Mouse (Mus musculus) heart, embryonic 14.5 days (tissue): ENCODE results near the gene Rbm15b. TPM values are rescaled to one million over a fixed set of nuclear protein-coding genes. Genes with fewer than 3 reads are reported as not detected.

Experiments used
- ATAC-seq: fragments of 200-750 bp; cut with Nextera tagmentation; 2 replicates; pipeline ENCODE4 v1.8.0; 2017; ENCODE audit warnings: low read depth, moderate TSS enrichment; ENCODE audit not compliant: insufficient number of reproducible peaks, insufficient read depth, low FRiP score
- H3K27ac ChIP-seq, 2 experiments: fragments of 200-500 bp in 1 of 2; fragments of 300-500 bp in 1 of 2; sonication (generic) in 1 of 2; replicated peaks in 1 of 2; 2 replicates each; pipeline ENCODE4 v1.5.1; 2012 to 2014; ENCODE audit warnings: low read depth in 2 of 2, low read length in 2 of 2, control low read depth in 1 of 2, mild to moderate bottlenecking in 1 of 2, mixed read lengths in 1 of 2; ENCODE audit not compliant: control insufficient read depth in 1 of 2, insufficient read depth in 1 of 2
- H3K27me3 ChIP-seq: fragments of 300-500 bp; sonication (generic); 2 replicates; pipeline ENCODE4 v1.6.1; 2014; ENCODE audit warnings: mild to moderate bottlenecking, low read length, control low read depth; ENCODE audit not compliant: control insufficient read depth, insufficient read depth
- H3K36me3 ChIP-seq: fragments of 300-500 bp; sonication (generic); 2 replicates; pipeline ENCODE4 v1.6.1; 2014; ENCODE audit warnings: mild to moderate bottlenecking, control low read depth, low read length, mixed read lengths; ENCODE audit not compliant: control insufficient read depth, insufficient read depth
- H3K4me1 ChIP-seq, 2 experiments: fragments of 200-500 bp in 1 of 2; fragments of 300-500 bp in 1 of 2; sonication (generic) in 1 of 2; 2 replicates each; pipeline ENCODE4 v1.6.1; 2012 to 2014; ENCODE audit warnings: low read length in 2 of 2, control low read depth in 1 of 2, mixed read lengths in 1 of 2; ENCODE audit not compliant: control insufficient read depth in 2 of 2, insufficient read depth in 2 of 2
- H3K4me2 ChIP-seq: fragments of 300-500 bp; sonication (generic); 2 replicates; pipeline ENCODE4 v1.6.1; 2014; ENCODE audit warnings: mild to moderate bottlenecking, low read length
- H3K4me3 ChIP-seq, 2 experiments: fragments of 200-500 bp in 1 of 2; fragments of 300-500 bp in 1 of 2; sonication (generic) in 1 of 2; 2 replicates each; pipeline ENCODE4 v1.5.1; 2012 to 2014; ENCODE audit warnings: low read length in 2 of 2, mild to moderate bottlenecking in 2 of 2, control low read depth in 1 of 2, low read depth in 1 of 2, moderate library complexity in 1 of 2; ENCODE audit not compliant: control insufficient read depth in 1 of 2, insufficient read depth in 1 of 2
- H3K9ac ChIP-seq: fragments of 300-500 bp; sonication (generic); 2 replicates; pipeline ENCODE4 v1.6.1; 2014; ENCODE audit warnings: mild to moderate bottlenecking, low read length
- H3K9me3 ChIP-seq: fragments of 300-500 bp; sonication (generic); 2 replicates; pipeline ENCODE4 v1.6.1; 2016; ENCODE audit warnings: low read length, control low read depth; ENCODE audit not compliant: control insufficient read depth
- WGBS: fragments of 180-500 bp; shearing (Covaris S2); extraction: QIAGEN DNeasy Blood & Tissue Kit; methylation state at CpG from one replicate; pipeline ENCODE4 v1.1.7; 2014; 5-methylcytosine and 5-hydroxymethylcytosine counted together
- polyA plus RNA-seq: library from polyadenylated mRNA; unstranded; fragments of >200 nt; fragmentation: Nextera tagmentation; extraction: Ambion mirVana; gene quantifications from 2 replicates; pipeline ENCODE4 v1.2.1, GENCODE M21; 2014

Gene Rbm15b
- polyA plus RNA-seq, 1 experiment from 2014 or later = 9.2 TPM

DNA sequence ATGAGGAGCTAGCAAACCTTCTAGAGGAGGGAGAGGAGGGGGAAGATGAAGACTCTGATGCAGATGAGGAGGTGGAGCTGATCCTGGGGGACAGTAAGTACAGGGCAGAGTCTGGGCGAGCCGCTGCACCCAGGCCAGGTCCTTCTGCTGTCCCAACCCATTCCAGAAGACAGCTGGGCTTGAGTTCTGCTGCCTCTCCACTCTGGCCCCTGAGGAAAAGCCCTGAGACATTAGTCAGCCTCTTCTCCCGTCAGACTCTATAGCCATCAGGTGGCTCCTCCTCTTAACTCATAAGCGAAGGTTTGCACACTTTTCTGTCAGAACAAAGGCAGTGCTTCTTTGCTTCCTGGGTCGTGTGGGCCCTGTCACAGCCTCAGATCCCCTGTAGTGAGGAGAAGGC, 13.0 kb downstream of the Rbm15b start:
- no peaks in the 10 kb centered on the region for H3K27me3 ChIP-seq
- H3K9ac ChIP-seq = no peak overlapping the region
- WGBS = 76% methylated on average over 5 of the region's 5 CpGs
- H3K9me3 ChIP-seq = no peaks in the 10 kb centered on the region
- H3K36me3 ChIP-seq = peaks cover 73% of the 10 kb centered on the region
- no peak overlapping the region for H3K4me2 ChIP-seq
- no peak overlapping the region for H3K4me3 ChIP-seq
- H3K27ac ChIP-seq = no peak overlapping the region
- no peaks in the 10 kb centered on the region for H3K4me1 ChIP-seq
- ATAC-seq = no peak

- Histone ChIP-seq H3K36me3 (peaks cover 97% of the 10 kb centered on the region), H3K4me3 (no peak overlapping the region), H3K27me3 (no peaks in the 10 kb centered on the region), H3K9ac (no peak overlapping the region), H3K27ac (no peak overlapping the region), H3K9me3 (no peaks in the 10 kb centered on the region), H3K4me2 (no peak overlapping the region), H3K4me1 (no peaks in the 10 kb centered on the region)
- no peak for ATAC-seq
- 87% methylated on average over 11 of the region's 11 CpGs for WGBS
Measured at GRCm38 (mm10) chr9:106858036-106858435, 29.2 kb downstream of the Rbm15b start.

DNA sequence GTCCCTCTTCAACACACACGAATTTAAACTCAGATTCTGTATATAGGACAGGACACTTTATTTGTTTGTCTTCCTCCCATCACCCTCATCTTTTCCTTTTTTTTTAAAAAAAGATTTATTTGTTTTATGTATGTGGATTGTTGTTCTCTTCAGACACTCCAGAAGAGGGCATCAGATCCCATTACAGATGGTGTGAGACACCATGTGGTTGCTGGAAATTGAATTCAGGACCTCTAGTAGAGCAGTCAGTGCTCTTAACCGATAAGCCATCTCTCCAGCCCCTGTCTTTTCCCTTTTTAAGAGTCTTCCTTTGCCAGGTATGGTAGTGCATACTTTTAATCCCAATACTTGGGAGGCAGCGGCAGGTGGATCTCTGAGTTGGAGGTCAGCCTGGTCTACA, 30.6 kb downstream of the Rbm15b start:
- Histone ChIP-seq H3K27ac (no peak overlapping the region), H3K9me3 (no peaks in the 10 kb centered on the region), H3K4me1 (no peaks in the 10 kb centered on the region), H3K9ac (no peak overlapping the region), H3K27me3 (no peaks in the 10 kb centered on the region), H3K4me2 (no peak overlapping the region), H3K4me3 (no peak overlapping the region), H3K36me3 (peaks cover 95% of the 10 kb centered on the region)
- WGBS = 85% methylated on average over 3 of the region's 3 CpGs
- no peak for ATAC-seq

DNA sequence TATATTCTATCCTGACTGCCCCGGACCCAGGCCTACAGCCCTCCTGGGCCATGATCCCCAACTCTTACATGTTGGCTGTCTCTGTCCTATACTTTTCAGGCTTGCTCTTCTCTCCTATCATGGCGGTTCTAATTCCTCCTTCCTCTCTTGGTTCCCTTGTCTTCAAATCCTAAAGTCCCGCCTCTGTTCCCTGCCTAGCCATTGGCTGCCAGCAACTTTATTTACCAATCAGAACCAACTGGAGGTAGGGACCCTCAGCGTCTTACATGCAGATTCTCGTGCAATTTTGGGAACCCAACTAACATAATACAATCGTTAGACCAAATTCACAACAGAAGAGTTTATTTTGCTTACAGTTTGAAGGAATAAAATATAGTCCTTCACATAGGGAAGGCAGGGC, 44.4 kb downstream of the Rbm15b start:
- H3K27me3 ChIP-seq = no peaks in the 10 kb centered on the region
- H3K9ac ChIP-seq = no peak overlapping the region
- no peak for ATAC-seq
- peaks cover 78% of the 10 kb centered on the region for H3K36me3 ChIP-seq
- H3K4me2 ChIP-seq = no peak overlapping the region
- no peak overlapping the region for H3K27ac ChIP-seq
- H3K4me1 ChIP-seq = no peaks in the 10 kb centered on the region
- WGBS = 91% methylated on average over 6 of the region's 6 CpGs
- no peak overlapping the region for H3K4me3 ChIP-seq
- H3K9me3 ChIP-seq = no peaks in the 10 kb centered on the region

DNA sequence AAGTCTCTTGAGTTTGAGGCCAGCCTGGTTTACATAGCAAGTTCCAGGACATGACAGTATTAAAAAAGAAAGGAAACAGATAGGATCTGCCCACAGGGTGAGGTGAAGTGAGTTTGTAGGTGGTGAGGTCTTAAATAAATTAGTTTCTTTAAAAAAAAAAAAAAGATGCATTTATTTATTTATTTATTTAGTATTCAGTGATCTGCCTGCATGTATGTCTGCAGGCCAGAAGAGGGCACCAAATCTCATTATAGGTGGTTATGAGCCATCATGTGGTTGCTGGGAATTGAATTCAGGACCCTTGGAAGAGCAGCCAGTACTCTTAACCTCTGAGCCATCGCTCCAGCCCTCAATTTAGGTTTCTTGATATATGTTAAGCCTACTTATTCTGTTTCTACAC, 46.7 kb downstream of the Rbm15b start:
- no peak overlapping the region for H3K27ac ChIP-seq
- no peak overlapping the region for H3K4me2 ChIP-seq
- H3K9ac ChIP-seq = no peak overlapping the region
- H3K9me3 ChIP-seq = no peaks in the 10 kb centered on the region
- 92% methylated on average over 1 of the region's 1 CpGs for WGBS
- no peak overlapping the region for H3K4me3 ChIP-seq
- H3K4me1 ChIP-seq = no peaks in the 10 kb centered on the region
- H3K36me3 ChIP-seq = peaks cover 85% of the 10 kb centered on the region
- ATAC-seq = no peak
- H3K27me3 ChIP-seq = no peaks in the 10 kb centered on the region

Other genes starting within 250 kb of the Rbm15b start
- not detected in 2 replicates for gene Grm2, start 231.3 kb downstream of the Rbm15b start, polyA plus RNA-seq
- gene Tex264, start 201.5 kb downstream of the Rbm15b start, polyA plus RNA-seq = 36.4 and 40.3 TPM in 2 replicates
- gene Rad54l2, start 98.2 kb downstream of the Rbm15b start, polyA plus RNA-seq = 2.9 and 3.3 TPM in 2 replicates
- gene Dcaf1, start 65.6 kb downstream of the Rbm15b start, polyA plus RNA-seq = 20.8 and 22.4 TPM in 2 replicates
- gene Manf, start 4.6 kb upstream of the Rbm15b start, polyA plus RNA-seq = 153 and 189 TPM in 2 replicates